Mouse (Mus musculus) myocyte (in vitro differentiated cells): ENCODE measurements around the gene Frmd8. TPM values are rescaled to one million over a fixed set of nuclear protein-coding genes. Genes with fewer than 3 reads are reported as not detected.
A peak's percentile ranks its signal among the peaks of the same experiment; 100 is the strongest.

Experiments used
- H3K27me3 ChIP-seq: one replicate; pipeline ENCODE4 v1.6.1; 2011; ENCODE audit not compliant: control insufficient read depth, insufficient read depth, insufficient read length
- H3K36me3 ChIP-seq: one replicate; pipeline ENCODE4 v1.6.1; 2011; ENCODE audit not compliant: control insufficient read depth, insufficient read depth
- H3K4me2 ChIP-seq: one replicate; pipeline ENCODE4 v1.6.1; 2011; ENCODE audit warnings: low read depth, control low read depth
- H3K4me3 ChIP-seq: one replicate; pipeline ENCODE4 v1.5.1; 2011; ENCODE audit warnings: mild to moderate bottlenecking, control low read depth, moderate library complexity
- H3K79me2 ChIP-seq: one replicate; pipeline ENCODE4 v1.6.1; 2011; ENCODE audit not compliant: control insufficient read depth, insufficient read depth
- H3ac ChIP-seq: one replicate; pipeline ENCODE4 v1.6.1; 2011; ENCODE audit not compliant: control insufficient read depth, insufficient read length
- CEBPB ChIP-seq: IDR thresholded peaks from 2 replicates; pipeline ENCODE4 v1.6.1; 2011; ENCODE audit warnings: mild to moderate bottlenecking, moderate library complexity; ENCODE audit not compliant: poor library complexity, insufficient read depth, severe bottlenecking
- E2F4 ChIP-seq: IDR thresholded peaks from one replicate; pipeline ENCODE4 v1.6.1; 2011; ENCODE audit warnings: mild to moderate bottlenecking, control low read depth, moderate library complexity; ENCODE audit not compliant: insufficient read depth
- MAX ChIP-seq: IDR thresholded peaks from one replicate; pipeline ENCODE4 v1.6.1; 2011; ENCODE audit warnings: low read depth, mild to moderate bottlenecking, control low read depth
- MYOD1 ChIP-seq, 3 experiments: IDR thresholded peaks; one replicate each; pipeline ENCODE4 v1.6.1; 2011; ENCODE audit warnings: control low read depth in 2 of 3, low read depth in 2 of 3, mild to moderate bottlenecking in 2 of 3, moderate library complexity in 1 of 3; ENCODE audit not compliant: insufficient read length in 2 of 3, control insufficient read depth in 1 of 3
- MYOG ChIP-seq, 3 experiments: IDR thresholded peaks; one replicate each; pipeline ENCODE4 v1.6.1; 2011; ENCODE audit warnings: control low read depth in 2 of 3, low read depth in 2 of 3, mild to moderate bottlenecking in 2 of 3; ENCODE audit not compliant: insufficient read length in 2 of 3, control insufficient read depth in 1 of 3, insufficient read depth in 1 of 3
- POLR2A ChIP-seq: IDR thresholded peaks from one replicate; pipeline ENCODE4 v1.6.1; 2011; ENCODE audit warnings: low read depth, mild to moderate bottlenecking, control low read depth, moderate library complexity; ENCODE audit not compliant: insufficient read length
- POLR2AphosphoS2 ChIP-seq: IDR thresholded peaks from one replicate; pipeline ENCODE4 v1.6.1; 2011; ENCODE audit warnings: low read depth, control low read depth; ENCODE audit not compliant: insufficient read length
- REST ChIP-seq: IDR thresholded peaks from one replicate; pipeline ENCODE4 v1.6.1; 2011; ENCODE audit warnings: mild to moderate bottlenecking, control low read depth, moderate library complexity; ENCODE audit not compliant: insufficient read depth, insufficient read length
- SRF ChIP-seq: IDR thresholded peaks from one replicate; pipeline ENCODE4 v1.6.1; 2011; ENCODE audit warnings: low read depth; ENCODE audit not compliant: control insufficient read depth, insufficient read length
- TCF12 ChIP-seq: IDR thresholded peaks from one replicate; pipeline ENCODE4 v1.6.1; 2011; ENCODE audit warnings: mild to moderate bottlenecking, control low read depth; ENCODE audit not compliant: poor library complexity, insufficient read depth, severe bottlenecking
- TCF3 ChIP-seq: IDR thresholded peaks from one replicate; pipeline ENCODE4 v1.6.1; 2011; ENCODE audit warnings: low read depth, control low read depth; ENCODE audit not compliant: insufficient read length
- USF1 ChIP-seq: IDR thresholded peaks from one replicate; pipeline ENCODE4 v1.6.1; 2011; ENCODE audit warnings: low read depth, mild to moderate bottlenecking, control low read depth, moderate library complexity
- polyA plus RNA-seq: library from polyadenylated mRNA; unstranded; fragments of >200 nt; fragmentation: generic; extraction: Trizol; gene quantifications from one replicate; pipeline ENCODE4 v1.2.1, GENCODE M21; 2012; ENCODE audit warnings: missing spikeins

Frmd8 gene
- polyA plus RNA-seq, 1 experiment, result 22.3 TPM

DNA sequence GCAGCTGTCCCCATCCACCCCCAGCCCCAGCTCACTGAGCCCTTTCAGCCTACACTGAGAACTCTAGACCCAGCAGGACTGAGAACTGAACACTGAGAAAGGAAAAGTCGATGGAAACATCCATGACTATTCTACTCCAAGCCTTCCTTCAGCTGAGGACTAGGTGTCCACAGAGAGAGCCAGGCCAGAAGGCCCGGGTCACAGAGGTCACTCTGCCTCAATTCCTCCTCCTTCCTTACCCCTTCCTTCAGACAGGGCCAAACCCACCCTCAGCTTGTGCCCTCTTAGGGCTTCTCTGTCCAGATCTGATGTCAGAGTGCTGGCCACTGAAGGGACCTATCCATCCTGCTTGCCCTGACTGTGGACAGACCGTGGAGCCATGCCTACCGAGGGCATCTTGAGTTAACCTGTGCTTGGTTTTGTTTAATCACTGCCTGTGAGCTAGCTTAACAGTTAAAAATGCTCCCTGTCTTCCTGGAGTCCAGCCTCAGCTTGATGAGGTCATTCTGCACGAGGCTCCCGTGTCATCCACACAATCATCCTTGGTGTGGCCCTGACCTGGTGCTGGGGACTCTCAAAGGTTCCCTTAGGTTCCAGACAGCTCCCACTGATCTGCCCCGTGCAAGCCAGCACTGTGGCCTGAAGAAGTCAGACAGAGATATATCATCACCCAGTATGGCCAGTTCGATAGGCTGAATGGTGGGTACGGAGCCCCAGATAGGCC is 64.1 kb downstream of the Frmd8 start:
- TF ChIP-seq E2F4 (no peak), POLR2A (peak; percentile 42)
- H3K79me2 ChIP-seq, result peaks cover 16% of the 10 kb centered on the region
- peak overlapping the region; percentile 99 for H3K4me2 ChIP-seq
- no peaks in the 10 kb centered on the region for H3K27me3 ChIP-seq
- H3K36me3 ChIP-seq, result no peaks in the 10 kb centered on the region
- peak overlapping the region; percentile 8 for H3ac ChIP-seq
- peak overlapping the region; percentile 16 for H3K4me3 ChIP-seq

DNA sequence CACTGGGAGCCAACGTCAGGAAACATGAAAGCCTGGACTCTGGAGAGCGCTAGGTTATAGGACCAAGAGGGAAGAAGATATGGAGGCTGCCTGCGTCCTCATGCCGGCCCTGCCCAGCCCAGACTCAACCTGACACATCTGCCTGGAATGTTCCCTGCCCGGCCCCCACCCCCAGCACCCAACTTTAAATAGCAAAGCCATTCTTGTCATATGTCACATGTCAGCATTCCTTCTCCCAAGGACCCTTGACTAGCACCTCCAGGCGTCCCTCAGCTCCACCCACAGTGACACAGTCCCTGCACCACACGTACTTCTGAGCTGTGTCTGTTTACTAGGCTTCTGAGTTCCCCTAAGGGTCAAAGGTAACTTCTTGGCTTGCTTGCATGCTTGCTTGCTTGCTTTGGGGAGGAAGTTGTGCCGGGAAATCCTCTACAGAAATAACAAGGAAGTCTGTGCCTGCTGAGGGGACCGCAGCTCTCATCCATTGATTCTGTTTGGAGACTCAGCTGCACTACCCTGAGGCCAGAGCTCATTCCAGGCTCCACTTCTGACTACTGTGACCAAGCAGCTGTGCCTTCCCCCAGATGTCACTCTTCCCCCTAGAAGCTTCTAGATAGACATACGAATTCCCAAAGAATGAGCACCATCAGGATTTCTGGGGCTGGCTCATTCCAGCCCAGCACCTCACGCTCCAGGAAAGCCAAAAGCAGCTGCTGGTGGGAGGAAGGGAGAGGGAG is 64.8 kb downstream of the Frmd8 start:
- no peaks in the 10 kb centered on the region for H3K36me3 ChIP-seq
- H3K4me2 ChIP-seq, result peak overlapping the region; percentile 99
- peak overlapping the region; percentile 8 for H3ac ChIP-seq
- no peaks in the 10 kb centered on the region for H3K27me3 ChIP-seq
- H3K4me3 ChIP-seq, result peak overlapping the region; percentile 16
- TF ChIP-seq POLR2A (peak; percentile 61), E2F4 (no peak), MYOG (IDR thresholded peaks at IDR 0.05; ENCODE audit: control insufficient read depth in 1 of 3, insufficient read depth in 1 of 3, insufficient read length in 2 of 3, low read depth in 2 of 3) (peak; percentile 91 to 97 (median 94)), SRF (no peak), POLR2AphosphoS2 (peak; percentile 32), TCF3 (peak; percentile 87), TCF12 (peak; percentile 85), USF1 (peak; percentile 42), MYOD1 (IDR thresholded peaks at IDR 0.05; ENCODE audit: control insufficient read depth in 1 of 3, insufficient read length in 2 of 3, low read depth in 2 of 3) (peak; percentile 73 to 96 (median 96)), REST (no peak)
- H3K79me2 ChIP-seq, result peaks cover 15% of the 10 kb centered on the region

DNA sequence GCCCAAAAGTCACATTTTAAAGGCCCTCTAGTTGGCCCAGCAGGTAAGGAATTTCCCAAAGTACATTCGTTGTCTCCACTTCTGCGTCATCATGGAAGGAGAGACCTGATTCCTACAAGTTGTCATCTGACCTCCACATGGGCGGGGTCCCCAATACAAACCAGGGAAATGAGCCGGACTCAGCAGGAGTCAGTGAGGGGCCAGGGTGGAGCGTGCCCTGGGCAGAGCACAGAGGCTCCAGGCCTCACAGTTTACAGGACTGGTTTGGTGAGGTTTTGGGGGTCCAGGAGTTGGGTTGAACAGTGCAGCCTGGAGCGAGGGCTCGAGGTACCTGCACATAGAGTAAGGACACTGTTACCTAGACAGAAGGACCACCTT is 65.4 kb downstream of the Frmd8 start:
- no peaks in the 10 kb centered on the region for H3K27me3 ChIP-seq
- peaks cover 16% of the 10 kb centered on the region for H3K79me2 ChIP-seq
- H3ac ChIP-seq, result no peak overlapping the region
- H3K36me3 ChIP-seq, result no peaks in the 10 kb centered on the region
- peak overlapping the region; percentile 99 for H3K4me2 ChIP-seq
- H3K4me3 ChIP-seq, result peak overlapping the region; percentile 16
- TF ChIP-seq MAX (no peak), POLR2AphosphoS2 (peak; percentile 77), SRF (no peak), USF1 (peak; percentile 39), POLR2A (peak; percentile 70)

DNA sequence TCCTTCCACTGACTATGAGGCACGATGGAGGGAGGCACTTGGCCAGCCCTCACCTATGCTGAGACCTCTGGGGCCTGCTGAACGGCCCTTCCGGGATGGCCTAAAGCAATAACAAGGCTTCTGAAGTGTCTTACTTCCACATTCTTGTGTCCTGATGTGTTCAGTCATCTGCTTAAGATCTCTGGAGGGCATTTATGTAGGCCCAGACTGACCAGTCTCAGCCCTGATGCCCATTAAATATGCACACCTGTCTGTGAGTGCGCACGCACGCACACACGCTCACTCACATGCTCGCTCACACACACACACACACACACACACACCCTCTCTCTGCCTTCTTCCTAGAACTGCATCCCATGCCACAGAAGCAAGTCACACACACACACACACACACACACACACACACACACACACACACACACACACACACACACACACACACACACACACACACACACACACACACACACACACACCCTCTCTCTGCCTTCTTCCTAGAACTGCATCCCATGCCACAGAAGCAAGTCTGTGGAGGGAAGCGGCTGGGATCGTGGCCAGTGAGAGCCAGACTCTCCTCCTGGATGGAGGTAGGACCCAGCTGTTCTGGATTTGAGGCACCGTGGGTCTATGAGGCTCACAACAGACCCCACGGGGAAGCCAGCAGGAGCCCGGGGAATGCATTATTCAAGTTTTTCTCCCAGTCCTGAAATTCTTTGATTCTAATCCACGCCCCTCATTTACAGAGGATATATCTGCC is 65.9 kb downstream of the Frmd8 start:
- Histone ChIP-seq H3K79me2 (peaks cover 21% of the 10 kb centered on the region), H3K4me2 (peak overlapping the region; percentile 99), H3ac (no peak overlapping the region), H3K4me3 (peak overlapping the region; percentile 16), H3K36me3 (no peaks in the 10 kb centered on the region), H3K27me3 (no peaks in the 10 kb centered on the region)
- TF ChIP-seq USF1, result no peak
- TF ChIP-seq SRF, result no peak
- no peak for TF ChIP-seq CEBPB
- no peak for TF ChIP-seq REST
- peak in 2 of 3 experiments; percentile 77 to 83 for TF ChIP-seq MYOD1 (IDR thresholded peaks at IDR 0.05; ENCODE audit: control insufficient read depth in 1 of 3, insufficient read length in 2 of 3, low read depth in 2 of 3)
- TF ChIP-seq MYOG (IDR thresholded peaks at IDR 0.05; ENCODE audit: control insufficient read depth in 1 of 3, insufficient read depth in 1 of 3, insufficient read length in 2 of 3, low read depth in 2 of 3), result peak in 2 of 3 experiments; percentile 76 to 77
- no peak for TF ChIP-seq MAX
- no peak for TF ChIP-seq POLR2AphosphoS2
- TF ChIP-seq TCF12, result no peak
- no peak for TF ChIP-seq E2F4
- no peak for TF ChIP-seq POLR2A
- no peak for TF ChIP-seq TCF3
